Comparison of ENCODE assay signal across 8 mouse cellular contexts in the genomic region with DNA sequence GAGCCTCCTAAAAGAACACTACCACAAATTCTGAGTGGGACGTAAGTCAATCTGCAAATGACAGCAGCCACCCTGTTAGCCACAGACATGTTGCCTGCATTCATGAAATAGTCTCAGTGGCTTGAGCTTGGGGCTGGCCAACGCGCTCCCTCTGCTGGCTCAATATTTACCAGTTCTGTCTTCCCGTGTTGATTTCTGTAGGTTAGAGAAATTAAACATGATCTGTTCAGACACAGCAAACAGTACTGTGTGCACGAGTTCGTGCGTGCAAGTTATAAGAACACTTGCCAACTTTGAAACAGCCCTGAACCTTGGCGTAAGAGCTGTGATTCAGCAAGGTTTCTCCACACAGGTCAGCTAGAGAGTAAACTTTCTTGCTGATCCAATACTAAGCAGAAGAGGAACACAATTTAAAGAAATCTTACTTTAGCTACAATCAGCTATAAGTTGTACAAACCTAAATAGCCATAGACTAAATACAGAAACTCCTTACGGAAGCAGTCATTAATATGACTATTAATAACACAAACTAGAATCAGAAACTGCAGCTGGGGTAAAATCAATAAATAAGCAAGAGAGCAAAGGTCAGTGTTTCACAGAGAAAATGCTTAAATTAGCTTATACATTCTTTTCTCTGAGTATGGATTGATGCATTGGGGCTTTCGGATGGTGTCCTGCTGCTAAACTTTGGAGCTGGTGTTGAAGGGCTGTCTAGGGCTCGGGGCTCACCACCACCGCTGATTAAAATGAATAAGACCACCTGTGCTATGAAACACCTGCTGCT. TPM values are rescaled to one million over a fixed set of nuclear protein-coding genes. Genes with fewer than 3 reads are reported as not detected.
A peak's percentile ranks its signal among the peaks of the same experiment; 100 is the strongest.
DNase-seq lines count a peak whose midpoint lies in the region; TF ChIP-seq lines count a peak whose summit lies in the region.

No protein-coding gene starts in this region.

- DNase-seq in gastrocnemius, postnatal 10 days: peak; percentile 14
- DNase-seq in gastrocnemius, adult 18-20 months (ENCODE audit: low spot score): no peak
- peak; percentile 20 for DNase-seq in 3T3-L1 (ENCODE audit: low read depth, low spot score)
- peak; percentile 12 for DNase-seq in adrenal gland, postnatal 25 days
- DNase-seq in gonadal fat pad, adult 2 months (ENCODE audit: low read depth): peak; percentile 8
- peak; percentile 41 to 57 for DNase-seq in left cerebral cortex, postnatal 25 days (ENCODE audit: low spot score in 2 of 2)
- DNase-seq in right cerebral cortex, adult 2 months (ENCODE audit: low spot score in 2 of 2): peak; percentile 61 to 66
- no peak for DNase-seq in thymus, adult 2 months

- H3K27ac ChIP-seq in thymus, adult 2 months (ENCODE audit: control insufficient read depth, insufficient read depth, low read length): no peak overlapping the region

- H3K4me3 ChIP-seq in thymus, adult 2 months (ENCODE audit: control insufficient read depth, insufficient read depth, low read length): no peak overlapping the region

- no peaks in the 10 kb centered on the region for H3K27me3 ChIP-seq in thymus, adult 2 months (ENCODE audit: control insufficient read depth, insufficient read depth, low read length)

- H3K36me3 ChIP-seq in thymus, adult 2 months (ENCODE audit: control insufficient read depth, insufficient read depth, low read length): no peaks in the 10 kb centered on the region

- 73% methylated on average over 12 of the region's 12 CpGs for WGBS in thymus, adult 2 months

- no peaks in the 10 kb centered on the region for H3K4me1 ChIP-seq in thymus, adult 2 months (replicated peaks; ENCODE audit: control insufficient read depth, insufficient read depth, low read length)

- TF ChIP-seq CTCF in thymus, adult 2 months (IDR thresholded peaks at IDR 0.05; ENCODE audit: borderline replicate concordance, control insufficient read depth, extremely low read depth, insufficient read depth, low read length, poor library complexity): no peak

- TF ChIP-seq POLR2A in thymus, adult 2 months (IDR thresholded peaks at IDR 0.05; ENCODE audit: control insufficient read depth, extremely low read depth, insufficient read depth, low read length, poor library complexity): no peak

- intact Hi-C loops in left cerebral cortex, postnatal 25 days (cut with DNase I): loop anchor here (2.0 to 10.0 kb wide), 2 partner anchors 90 to 424 kb away; no protein-coding TSS in a partner anchor

RNA-seq across cellular contexts. Expression of a gene that starts 31.9 kb away (rescaled TPM):
- not detected for total RNA-seq in gastrocnemius, postnatal 10 days (2021)
- not detected for total RNA-seq in gastrocnemius, adult 18-20 months (2021)
- not detected in 2 replicates for total RNA-seq in adrenal gland, postnatal 25 days (2021)
- polyA plus RNA-seq in gonadal fat pad, adult 2 months (2012; rRNA removed): not detected in 2 replicates
- under 1 TPM in 1 of 2 experiments, not detected in 1; 0.11 TPM for total RNA-seq in left cerebral cortex, postnatal 25 days (2021)
- polyA plus RNA-seq in thymus, adult 2 months (2012; rRNA removed): 0.01 TPM in 1 of 2 replicates, not detected in the other

Comparison
In these comparisons a context has a peak if more than half of its experiments do, and no peak if none do; other contexts are left out.
1. DNase-seq: peak in gastrocnemius, postnatal 10 days (single experiment), 3T3-L1 (single experiment), adrenal gland, postnatal 25 days (single experiment), gonadal fat pad, adult 2 months (single experiment), left cerebral cortex, postnatal 25 days (2 of 2) and right cerebral cortex, adult 2 months (2 of 2); none in gastrocnemius, adult 18-20 months (single experiment) and thymus, adult 2 months (single experiment).